Mouse (Mus musculus) NIH3T3 (cell line): ENCODE data around the gene Gm30191.
"Not testable (repeated sequence)": the region's sequence is repeated elsewhere in the genome, so short reads cannot be mapped to it uniquely, and the experiment has no call there.

Experiments
- DNase-seq: peaks from one replicate; pipeline ENCODE4 v3.0.0-alpha.2; 2012; ENCODE audit warnings: low read depth

The Gm30191 gene

DNA sequence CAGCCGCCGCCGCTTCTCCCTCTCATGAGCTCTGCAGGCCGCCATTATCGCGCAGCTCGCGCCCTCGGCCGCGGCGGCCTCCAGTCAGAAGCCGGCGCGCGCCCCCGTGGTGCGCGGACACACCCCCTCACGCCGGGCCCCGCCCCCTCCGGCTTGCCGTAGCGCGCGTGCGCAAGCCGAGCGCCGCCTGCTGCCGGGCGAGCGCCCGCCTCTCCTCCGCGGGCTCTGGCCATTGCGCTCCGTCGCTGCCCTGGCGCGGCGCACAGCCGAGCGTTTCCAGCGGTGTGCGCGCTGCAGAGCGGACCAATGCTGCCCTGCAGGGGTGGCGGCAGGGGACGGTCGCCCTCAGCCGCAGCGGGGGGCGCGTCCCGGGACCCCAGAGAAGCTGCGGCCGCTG is 40.4 kb downstream of the Gm30191 start:
- peak; percentile 95 for DNase-seq

DNA sequence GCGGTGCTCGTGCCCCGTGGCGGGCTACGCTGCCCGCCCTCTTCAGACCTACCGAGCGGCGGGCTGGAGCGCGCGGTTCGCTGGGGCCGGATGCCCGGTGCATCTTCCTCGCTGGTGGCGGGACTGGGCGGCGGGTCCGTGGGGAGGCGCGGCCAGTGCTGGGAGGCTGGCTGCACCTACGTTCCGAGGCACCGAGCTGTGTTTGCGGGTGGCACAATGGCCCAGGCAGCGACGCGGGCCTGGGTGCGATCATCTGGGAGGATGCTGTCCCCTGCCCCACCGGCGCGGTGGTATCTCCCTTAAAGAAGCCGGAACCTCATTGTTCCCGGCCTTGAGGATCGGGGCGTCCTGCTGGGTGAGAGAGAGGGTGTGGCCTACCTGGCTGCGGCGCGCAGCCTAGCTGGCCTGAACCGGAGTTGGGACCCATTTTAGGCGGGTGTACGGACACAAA is 40.9 kb downstream of the Gm30191 start, which contains the start of gene Pdik1l:
Pdik1l (minus strand) TSS at position 321 of the 451 bp plus-strand sequence.
- peak; percentile 78 for DNase-seq

DNA sequence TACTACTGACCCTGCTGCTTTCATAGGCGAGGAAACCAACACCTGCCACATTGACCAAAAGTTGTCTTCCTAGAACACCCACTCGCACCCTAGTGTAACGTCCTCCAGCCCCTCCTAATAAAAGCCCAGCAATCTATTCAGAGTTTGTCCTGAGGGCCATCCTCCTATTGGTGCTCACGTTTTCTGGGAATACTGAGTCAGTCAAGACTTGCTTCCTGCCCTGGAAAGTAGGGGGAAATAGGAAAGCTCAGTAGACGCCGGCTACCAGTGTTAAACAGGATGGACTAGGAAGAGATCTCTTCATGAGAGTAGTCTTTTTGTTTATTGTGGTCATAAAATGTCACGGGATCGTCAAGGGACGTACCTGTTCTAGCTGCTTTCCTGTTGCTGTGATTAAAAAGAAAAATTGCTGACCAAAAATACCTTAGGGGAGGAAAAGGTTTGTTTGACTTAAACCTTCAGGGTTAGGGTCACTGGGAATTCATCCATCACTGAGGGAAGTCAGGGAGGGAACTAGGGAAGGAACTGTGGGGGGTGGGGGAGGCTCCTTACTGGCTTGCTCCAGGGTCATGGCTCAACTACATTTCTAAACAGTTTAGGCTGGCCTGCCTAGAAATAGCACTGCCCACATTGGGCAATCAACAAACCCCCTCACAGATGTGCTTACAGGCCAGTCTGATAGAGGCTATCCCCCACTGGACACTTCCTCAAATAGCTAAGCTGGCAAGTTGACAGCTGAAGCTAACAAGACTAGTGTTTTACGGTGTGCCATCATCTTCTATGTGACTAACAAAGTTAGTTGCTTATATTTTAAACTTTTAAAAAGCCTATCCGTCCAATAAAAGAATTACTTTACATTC is 41.9 kb downstream of the Gm30191 start:
- DNase-seq: peak; percentile 34

DNA sequence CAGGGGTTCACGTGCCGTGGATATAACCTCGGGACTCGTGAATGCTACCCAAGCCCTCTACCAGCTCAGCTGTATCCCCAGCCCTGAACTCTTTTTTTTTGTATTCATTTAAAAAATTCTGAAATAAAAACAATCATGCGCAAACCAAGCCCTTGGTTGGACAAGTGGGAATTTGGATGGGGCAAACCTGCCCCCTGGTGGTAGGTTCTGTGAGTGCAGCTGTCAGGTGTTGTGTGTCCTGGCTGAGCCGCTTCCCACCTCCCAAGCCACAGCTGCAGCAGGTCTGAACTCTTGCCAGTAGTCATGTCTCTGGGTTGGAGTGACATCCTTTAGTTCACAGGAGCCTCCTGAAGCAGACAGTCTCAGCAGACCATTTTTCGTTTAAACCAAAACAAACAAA is 45.3 kb downstream of the Gm30191 start:
- peak; percentile 86 for DNase-seq

- DNase-seq: no peak
Measured at GRCm38 (mm10) chr4:134293061-134293691, 46.4 kb downstream of the Gm30191 start.

DNA sequence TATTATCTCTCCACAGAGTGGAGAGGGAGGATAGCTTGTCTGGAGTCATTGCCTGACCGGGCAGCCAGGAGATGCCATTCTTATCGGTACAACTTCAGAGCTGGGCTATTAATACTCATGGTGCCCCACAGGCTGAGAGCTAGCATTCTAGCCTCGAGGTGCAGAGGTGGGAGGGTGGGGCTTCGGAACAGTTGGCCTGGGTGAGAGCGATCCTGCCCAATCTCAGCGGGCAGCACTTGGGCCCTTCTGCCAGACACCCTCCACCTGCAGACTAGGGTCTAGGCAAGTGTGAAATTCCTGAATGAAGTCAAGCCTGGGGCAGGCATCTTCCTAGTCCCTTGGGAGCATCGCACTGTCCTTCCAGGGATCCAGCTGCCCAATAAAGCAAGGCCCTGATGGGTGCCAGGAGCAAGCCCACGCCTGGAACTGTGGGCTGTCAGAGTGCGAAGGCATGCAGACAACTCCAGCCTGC is 47.0 kb downstream of the Gm30191 start:
- no peak for DNase-seq

DNA sequence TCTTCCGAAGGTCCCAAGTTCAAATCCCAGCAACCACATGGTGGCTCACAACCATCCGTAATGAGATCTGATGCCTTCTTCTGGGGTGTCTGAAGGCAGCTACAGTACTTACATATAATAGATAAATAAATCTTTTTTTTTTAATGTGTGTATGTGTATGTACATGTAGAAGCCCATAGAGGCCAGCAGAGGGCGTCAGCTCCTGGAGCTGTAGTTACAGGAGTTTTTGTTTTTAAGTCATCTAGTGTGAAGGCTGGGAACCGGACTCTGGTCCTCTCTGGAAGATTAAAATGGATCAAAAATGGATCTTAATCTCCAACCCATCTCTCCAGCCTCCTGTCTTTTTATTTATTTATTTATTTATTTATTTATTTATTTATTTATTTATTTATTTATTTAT is 49.4 kb downstream of the Gm30191 start:
- DNase-seq: not testable (repeated sequence)

- DNase-seq: no peak
Measured at GRCm38 (mm10) chr4:134296523-134296922, 49.8 kb downstream of the Gm30191 start.

DNA sequence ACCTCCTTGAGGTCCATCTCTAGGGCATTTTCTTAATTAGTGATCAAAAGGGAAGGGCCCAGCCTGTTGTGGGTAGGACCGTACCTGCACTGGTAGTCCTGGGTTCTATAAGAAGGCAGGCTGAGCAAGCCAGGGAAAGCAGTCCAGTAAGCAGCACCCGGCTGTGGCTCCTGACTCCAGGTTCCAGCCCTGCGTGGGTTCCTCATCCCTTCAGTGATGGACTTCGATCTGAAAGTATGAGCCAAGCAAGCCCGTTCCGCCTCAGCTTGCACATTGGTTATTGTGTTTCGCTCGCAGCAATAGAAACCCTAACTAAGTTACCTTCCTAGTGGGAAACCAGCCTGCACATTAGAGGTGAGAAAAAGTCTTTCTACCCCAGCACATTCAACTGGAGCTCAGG is 50.6 kb downstream of the Gm30191 start:
- DNase-seq: no peak

- DNase-seq: no peak
Measured at GRCm38 (mm10) chr4:134298626-134299497, 52.1 kb downstream of the Gm30191 start.

DNA sequence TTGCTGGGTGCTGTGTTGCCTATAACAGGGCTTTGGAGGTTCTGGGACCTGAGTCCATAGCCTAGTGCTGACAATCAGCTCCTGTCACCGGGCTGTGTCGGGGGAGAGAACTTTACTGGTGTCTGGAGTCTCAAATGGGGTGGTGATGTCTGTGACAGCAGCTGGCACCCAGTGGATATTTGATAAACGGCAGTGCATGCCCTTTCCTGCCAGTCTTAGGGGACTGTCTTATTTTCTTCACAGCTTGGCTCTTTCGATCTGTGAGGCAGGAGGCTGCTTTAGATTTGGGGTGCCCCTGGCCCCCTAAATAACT is 52.7 kb downstream of the Gm30191 start:
- DNase-seq: no peak
